Mouse (Mus musculus) stomach, postnatal 0 days (tissue): ENCODE results near the gene Igsf21. TPM values are rescaled to one million over a fixed set of nuclear protein-coding genes. Genes with fewer than 3 reads are reported as not detected.

Source experiments
- ATAC-seq: fragments of 200-750 bp; cut with Nextera tagmentation; 2 replicates; pipeline ENCODE4 v1.8.0; 2017; ENCODE audit not compliant: low FRiP score, low TSS enrichment
- DNase-seq: peaks from one replicate; pipeline ENCODE4 v3.0.0-alpha.2; 2016; ENCODE audit warnings: low spot score
- H3K27ac ChIP-seq: fragments of 300-500 bp; sonication (generic); replicated peaks from 2 replicates; pipeline ENCODE4 v1.5.1; 2014; ENCODE audit warnings: mild to moderate bottlenecking, control low read depth
- H3K27me3 ChIP-seq: fragments of 300-500 bp; sonication (generic); 2 replicates; pipeline ENCODE4 v1.6.1; 2014; ENCODE audit warnings: low read length; ENCODE audit not compliant: control insufficient read depth, insufficient read depth
- H3K36me3 ChIP-seq: fragments of 300-500 bp; sonication (generic); 2 replicates; pipeline ENCODE4 v1.6.1; 2014; ENCODE audit warnings: low read length, mixed read lengths; ENCODE audit not compliant: control insufficient read depth, insufficient read depth
- H3K4me1 ChIP-seq: fragments of 300-500 bp; sonication (generic); replicated peaks from 2 replicates; pipeline ENCODE4 v1.6.1; 2014; ENCODE audit warnings: antibody characterized with exemption; ENCODE audit not compliant: control insufficient read depth, insufficient read depth
- H3K4me2 ChIP-seq: fragments of 300-500 bp; sonication (generic); replicated peaks from 2 replicates; pipeline ENCODE4 v1.6.1; 2014; ENCODE audit warnings: low read depth, mild to moderate bottlenecking, control low read depth, moderate library complexity
- H3K4me3 ChIP-seq: fragments of 300-500 bp; sonication (generic); 2 replicates; pipeline ENCODE4 v1.5.1; 2014; ENCODE audit warnings: low read depth, low read length, control low read depth
- H3K9ac ChIP-seq: fragments of 300-500 bp; sonication (generic); 2 replicates; pipeline ENCODE4 v1.6.1; 2014; ENCODE audit warnings: mild to moderate bottlenecking, low read length, control low read depth, mixed read lengths
- H3K9me3 ChIP-seq: fragments of 300-500 bp; sonication (generic); 2 replicates; pipeline ENCODE4 v1.6.1; 2016; ENCODE audit warnings: low read length; ENCODE audit not compliant: control insufficient read depth
- CTCF ChIP-seq: IDR thresholded peaks from 2 replicates; pipeline ENCODE4 v1.5.1; 2016; ENCODE audit warnings: antibody characterized with exemption, low read depth, mild to moderate bottlenecking, moderate library complexity
- EP300 ChIP-seq: optimal IDR thresholded peaks from 2 replicates; pipeline ENCODE3; 2016; ENCODE audit warnings: antibody characterized with exemption
- WGBS: fragments of 180-500 bp; shearing (Covaris S2); extraction: QIAGEN DNeasy Blood & Tissue Kit; methylation state at CpG from one replicate; pipeline ENCODE4 v1.1.7; 2014; 5-methylcytosine and 5-hydroxymethylcytosine counted together
- polyA plus RNA-seq: library from polyadenylated mRNA; unstranded; fragments of >200 nt; fragmentation: Nextera tagmentation; extraction: Ambion mirVana; gene quantifications from 2 replicates; pipeline ENCODE4 v1.2.1, GENCODE M21; 2015

Gene Igsf21
- polyA plus RNA-seq, 1 experiment from 2014 or later: 1.2 TPM

DNA sequence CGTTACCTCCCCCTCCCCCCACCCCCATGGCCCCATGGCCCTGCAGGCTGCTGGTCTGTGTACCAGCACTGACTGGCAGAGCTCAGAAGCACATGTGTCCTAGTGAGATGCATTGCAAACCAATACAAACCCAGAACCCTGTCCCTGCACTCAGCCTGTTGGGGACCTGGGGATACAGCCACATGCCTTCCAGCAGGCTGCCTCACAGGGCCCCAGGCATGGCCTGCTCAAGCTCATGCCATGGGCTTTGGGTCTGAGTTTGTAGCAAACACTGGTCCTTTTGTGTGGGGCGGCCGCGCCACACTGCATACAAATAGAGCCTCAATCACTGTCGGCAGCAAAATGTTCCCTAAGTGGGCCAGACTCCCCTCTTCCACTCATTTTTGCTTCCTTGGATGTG lies 28.2 kb downstream of the Igsf21 start:
- WGBS: 60% methylated on average over 5 of the region's 5 CpGs
- Histone ChIP-seq H3K4me1 (no peaks in the 10 kb centered on the region), H3K4me3 (no peak overlapping the region), H3K9ac (no peak overlapping the region), H3K9me3 (no peaks in the 10 kb centered on the region), H3K36me3 (no peaks in the 10 kb centered on the region), H3K27ac (no peak overlapping the region), H3K27me3 (no peaks in the 10 kb centered on the region), H3K4me2 (no peak overlapping the region)
- ATAC-seq: no peak
- no peak for DNase-seq
- TF ChIP-seq EP300: no peak
- TF ChIP-seq CTCF: no peak

DNA sequence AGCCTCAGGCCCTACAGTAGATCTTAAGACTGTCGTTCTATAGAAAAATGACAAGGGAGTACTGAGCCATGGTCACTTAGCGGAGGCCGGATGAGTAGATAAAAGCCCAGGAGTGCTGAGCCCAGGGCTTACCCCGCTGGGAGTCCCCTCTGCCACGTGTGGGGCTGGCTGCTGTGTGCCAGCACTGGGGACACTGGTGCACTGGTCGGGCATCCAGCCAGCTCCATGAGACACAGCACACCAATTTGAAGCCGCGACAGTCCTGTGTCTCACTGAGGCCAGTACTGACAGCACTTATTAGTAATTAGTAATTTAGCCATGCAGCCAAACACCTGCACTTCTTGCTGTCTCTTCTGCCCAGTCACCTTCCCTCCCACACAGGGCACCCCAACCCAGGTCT lies 28.6 kb downstream of the Igsf21 start:
- TF ChIP-seq EP300 (no peak), CTCF (no peak)
- H3K9ac ChIP-seq: no peak overlapping the region
- no peak overlapping the region for H3K4me3 ChIP-seq

DNA sequence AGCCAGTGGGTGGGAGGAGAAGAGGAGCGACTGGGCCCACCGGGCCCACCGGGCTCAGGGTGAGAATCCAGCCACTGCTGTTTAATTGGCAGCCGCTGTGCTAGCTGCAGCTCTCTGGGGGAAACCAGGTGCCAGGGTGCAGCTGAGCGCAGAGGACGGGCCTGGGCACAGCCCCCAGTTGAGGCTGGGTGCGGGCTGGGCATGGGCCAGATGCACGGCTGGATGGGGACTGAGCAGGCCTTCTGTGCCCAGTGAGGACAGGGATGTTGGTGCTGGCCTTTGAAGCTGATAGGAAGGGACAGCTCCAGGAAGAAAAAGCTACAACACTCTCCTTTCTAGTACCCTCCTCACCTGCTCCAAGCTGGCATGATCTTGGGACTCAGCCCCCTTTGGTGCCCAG lies 30.5 kb downstream of the Igsf21 start:
- H3K4me1 ChIP-seq: no peaks in the 10 kb centered on the region
- no peaks in the 10 kb centered on the region for H3K27me3 ChIP-seq
- WGBS: 87% methylated on average over 8 of the region's 8 CpGs
- H3K4me2 ChIP-seq: no peak overlapping the region
- no peak overlapping the region for H3K9ac ChIP-seq
- no peak for DNase-seq
- H3K36me3 ChIP-seq: no peaks in the 10 kb centered on the region
- no peaks in the 10 kb centered on the region for H3K9me3 ChIP-seq
- ATAC-seq: no peak
- no peak overlapping the region for H3K4me3 ChIP-seq
- no peak overlapping the region for H3K27ac ChIP-seq
- no peak for TF ChIP-seq EP300
- TF ChIP-seq CTCF: no peak

More for the DNA sequence above, 28.6 kb downstream of the Igsf21 start:
- Histone ChIP-seq H3K27ac (no peak overlapping the region), H3K4me1 (no peaks in the 10 kb centered on the region), H3K27me3 (no peaks in the 10 kb centered on the region), H3K36me3 (no peaks in the 10 kb centered on the region), H3K4me2 (no peak overlapping the region), H3K9me3 (no peaks in the 10 kb centered on the region)
- no peak for DNase-seq
- ATAC-seq: no peak
- 82% methylated on average over 8 of the region's 8 CpGs for WGBS

DNA sequence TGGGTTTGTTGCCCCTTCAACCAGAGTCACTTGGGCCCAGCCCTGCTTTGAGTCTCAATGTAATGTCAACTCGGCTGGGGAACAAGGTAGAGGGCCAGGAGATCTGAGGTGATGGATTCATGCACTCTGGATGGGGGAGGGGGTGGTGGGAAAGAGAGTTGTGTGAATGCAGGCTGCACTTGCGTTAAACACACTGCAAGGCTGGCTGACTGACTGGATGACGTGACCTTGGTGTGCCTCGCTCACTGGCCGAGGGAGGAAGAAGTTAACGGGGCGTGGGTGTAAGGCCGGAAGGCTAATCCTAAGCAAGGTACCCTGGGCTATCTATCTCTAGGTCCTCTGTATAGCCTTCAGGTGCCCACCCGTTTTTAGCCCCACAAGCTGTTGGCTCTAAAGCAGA lies 31.4 kb downstream of the Igsf21 start:
- no peak for DNase-seq
- Histone ChIP-seq H3K4me3 (no peak overlapping the region), H3K9ac (no peak overlapping the region), H3K9me3 (no peaks in the 10 kb centered on the region), H3K27me3 (no peaks in the 10 kb centered on the region), H3K36me3 (no peaks in the 10 kb centered on the region), H3K27ac (no peak overlapping the region), H3K4me1 (no peaks in the 10 kb centered on the region), H3K4me2 (no peak overlapping the region)
- TF ChIP-seq CTCF (no peak), EP300 (no peak)
- ATAC-seq: no peak
- 74% methylated on average over 9 of the region's 9 CpGs for WGBS

DNA sequence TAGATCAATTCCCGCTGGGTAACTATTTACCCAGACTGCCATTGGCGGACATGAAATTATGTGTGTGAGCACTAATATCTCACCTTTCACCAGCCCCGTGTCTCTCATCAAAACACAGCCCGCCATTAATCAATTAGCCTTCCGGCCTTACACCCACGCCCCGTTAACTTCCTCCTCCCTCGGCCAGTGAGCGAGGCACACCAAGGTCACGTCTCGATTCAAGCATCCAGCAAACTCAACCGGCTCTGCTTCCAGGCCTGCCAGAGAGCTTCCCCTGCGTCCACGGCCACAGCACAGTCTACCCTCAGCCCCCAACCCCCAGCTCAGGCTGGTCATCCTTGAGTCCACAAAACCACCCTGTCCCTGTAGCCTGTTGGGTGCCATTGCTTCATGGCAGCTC lies 32.2 kb downstream of the Igsf21 start:
- H3K9ac ChIP-seq: no peak overlapping the region
- H3K36me3 ChIP-seq: no peaks in the 10 kb centered on the region
- TF ChIP-seq CTCF: no peak
- no peak for TF ChIP-seq EP300
- H3K4me1 ChIP-seq: no peaks in the 10 kb centered on the region
- 13% methylated on average over 14 of the region's 14 CpGs for WGBS
- ATAC-seq: no peak
- no peak overlapping the region for H3K4me2 ChIP-seq
- H3K9me3 ChIP-seq: no peaks in the 10 kb centered on the region
- no peak overlapping the region for H3K4me3 ChIP-seq
- H3K27me3 ChIP-seq: no peaks in the 10 kb centered on the region
- DNase-seq: no peak
- no peak overlapping the region for H3K27ac ChIP-seq

DNA sequence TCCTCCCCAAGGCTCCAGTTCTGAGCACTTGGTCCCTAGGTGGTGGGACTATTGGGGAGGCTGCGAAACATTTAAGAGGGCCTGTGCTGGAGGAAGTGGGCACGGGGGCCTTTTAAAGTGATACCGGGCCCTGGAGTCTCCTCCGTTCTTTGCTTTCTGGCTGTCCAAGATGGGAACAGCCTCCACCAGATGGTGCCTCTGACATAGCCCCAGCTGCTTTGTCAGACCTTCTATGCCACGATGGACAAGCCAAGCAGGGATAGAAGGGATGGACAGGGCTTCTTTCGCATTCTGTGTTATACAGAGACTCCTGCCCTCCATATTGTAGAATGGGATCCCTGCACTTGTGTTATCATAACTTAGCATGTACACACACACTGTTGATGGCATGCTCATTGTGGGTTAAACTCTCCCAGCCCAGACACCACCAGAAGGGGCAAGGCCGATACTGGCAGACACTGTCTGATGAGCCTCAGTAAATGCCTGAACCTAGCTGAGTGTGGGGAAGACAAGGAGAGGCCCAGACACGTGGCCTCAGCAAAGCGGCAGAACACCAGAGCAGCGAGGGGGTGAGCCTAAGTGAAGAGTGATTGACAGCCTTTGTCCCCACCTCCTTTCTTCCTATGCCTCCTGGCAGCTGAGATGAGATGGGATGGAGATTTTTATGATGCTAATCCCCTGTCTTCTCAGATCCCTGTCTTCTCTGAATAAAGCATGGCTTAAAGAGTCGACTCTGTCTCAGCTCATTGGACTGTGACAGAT lies 36.3 kb downstream of the Igsf21 start:
- no peaks in the 10 kb centered on the region for H3K36me3 ChIP-seq
- DNase-seq: no peak
- no peaks in the 10 kb centered on the region for H3K27me3 ChIP-seq
- ATAC-seq: no peak
- no peaks in the 10 kb centered on the region for H3K9me3 ChIP-seq
- 73% methylated on average over 11 of the region's 11 CpGs for WGBS
- no peak overlapping the region for H3K27ac ChIP-seq
- no peak overlapping the region for H3K9ac ChIP-seq
- TF ChIP-seq EP300 (no peak), CTCF (no peak)
- no peaks in the 10 kb centered on the region for H3K4me1 ChIP-seq
- H3K4me2 ChIP-seq: no peak overlapping the region
- no peak overlapping the region for H3K4me3 ChIP-seq
